Mouse (Mus musculus) hindbrain, embryonic 16.5 days (tissue): ENCODE data around the gene P4ha2. TPM values are rescaled to one million over a fixed set of nuclear protein-coding genes. Genes with fewer than 3 reads are reported as not detected.

Source experiments
- ATAC-seq: fragments of 200-750 bp; cut with Nextera tagmentation; 2 replicates; pipeline ENCODE4 v1.8.0; 2017; ENCODE audit warnings: moderate TSS enrichment, moderate library complexity
- H3K27ac ChIP-seq: fragments of 300-500 bp; sonication (generic); 2 replicates; pipeline ENCODE4 v1.5.1; 2014; ENCODE audit warnings: low read depth, mild to moderate bottlenecking, control low read depth, low read length, moderate library complexity
- H3K27me3 ChIP-seq: fragments of 300-500 bp; sonication (generic); replicated peaks from 2 replicates; pipeline ENCODE4 v1.6.1; 2014; ENCODE audit warnings: low read length; ENCODE audit not compliant: control insufficient read depth, insufficient read depth
- H3K36me3 ChIP-seq: fragments of 300-500 bp; sonication (generic); 2 replicates; pipeline ENCODE4 v1.6.1; 2014; ENCODE audit warnings: mild to moderate bottlenecking, low read length, moderate library complexity, mixed read lengths; ENCODE audit not compliant: control insufficient read depth, insufficient read depth
- H3K4me1 ChIP-seq: fragments of 300-500 bp; sonication (generic); 2 replicates; pipeline ENCODE4 v1.6.1; 2014; ENCODE audit warnings: low read depth, low read length; ENCODE audit not compliant: control insufficient read depth, insufficient read depth
- H3K4me2 ChIP-seq: fragments of 300-500 bp; sonication (generic); 2 replicates; pipeline ENCODE4 v1.6.1; 2014; ENCODE audit warnings: mild to moderate bottlenecking, low read length, control low read depth, moderate library complexity
- H3K4me3 ChIP-seq: fragments of 300-500 bp; sonication (generic); 2 replicates; pipeline ENCODE4 v1.5.1; 2014; ENCODE audit warnings: mild to moderate bottlenecking, low read length, control low read depth, moderate library complexity
- H3K9ac ChIP-seq: fragments of 300-500 bp; sonication (generic); 2 replicates; pipeline ENCODE4 v1.6.1; 2014; ENCODE audit warnings: low read depth, mild to moderate bottlenecking, control low read depth, low read length, moderate library complexity
- H3K9me3 ChIP-seq: fragments of 300-500 bp; sonication (generic); 2 replicates; pipeline ENCODE4 v1.6.1; 2014; ENCODE audit warnings: mild to moderate bottlenecking, low read length, moderate library complexity; ENCODE audit not compliant: control insufficient read depth
- WGBS: fragments of 180-500 bp; shearing (Covaris S2); extraction: QIAGEN DNeasy Blood & Tissue Kit; methylation state at CpG from one replicate; pipeline ENCODE4 v1.1.7; 2014; 5-methylcytosine and 5-hydroxymethylcytosine counted together
- polyA plus RNA-seq: library from polyadenylated mRNA; unstranded; fragments of >200 nt; fragmentation: Nextera tagmentation; extraction: Ambion mirVana; gene quantifications from 2 replicates; pipeline ENCODE4 v1.2.1, GENCODE M21; 2015

The P4ha2 gene
- polyA plus RNA-seq, 1 experiment from 2014 or later, result 12.3 TPM

GRCm38 (mm10) chr11:54058643-54059042, 41.3 kb upstream of the P4ha2 start:
- Histone ChIP-seq H3K36me3 (no peaks in the 10 kb centered on the region), H3K9me3 (no peaks in the 10 kb centered on the region), H3K9ac (no peak overlapping the region), H3K27ac (peak overlapping the region; percentile 65), H3K4me1 (peaks cover 33% of the 10 kb centered on the region), H3K4me2 (no peak overlapping the region), H3K27me3 (no peaks in the 10 kb centered on the region), H3K4me3 (no peak overlapping the region)
- ATAC-seq, result peak; percentile 71
- WGBS, result 3% methylated on average over 6 of the region's 6 CpGs

GRCm38 (mm10) chr11:54059526-54059925, 40.4 kb upstream of the P4ha2 start:
- Histone ChIP-seq H3K4me2 (no peak overlapping the region), H3K27me3 (no peaks in the 10 kb centered on the region), H3K36me3 (no peaks in the 10 kb centered on the region), H3K9ac (no peak overlapping the region), H3K9me3 (no peaks in the 10 kb centered on the region), H3K4me1 (peaks cover 33% of the 10 kb centered on the region), H3K4me3 (no peak overlapping the region), H3K27ac (peak overlapping the region; percentile 32; the same call in 1 of the 2 replicates)
- WGBS, result 40% methylated on average over 1 of the region's 1 CpGs
- ATAC-seq, result no peak

- Histone ChIP-seq H3K4me2 (no peak overlapping the region), H3K9ac (no peak overlapping the region), H3K9me3 (no peaks in the 10 kb centered on the region), H3K4me1 (peaks cover 33% of the 10 kb centered on the region), H3K4me3 (no peak overlapping the region), H3K36me3 (no peaks in the 10 kb centered on the region), H3K27ac (no peak overlapping the region), H3K27me3 (no peaks in the 10 kb centered on the region)
- 48% methylated on average over 9 of the region's 9 CpGs for WGBS
- ATAC-seq, result no peak
These were observed 39.6 kb upstream of the P4ha2 start for GRCm38 (mm10) chr11:54060316-54060715.

GRCm38 (mm10) chr11:54062086-54062752, 37.7 kb upstream of the P4ha2 start:
- no peak for ATAC-seq
- H3K9me3 ChIP-seq, result no peaks in the 10 kb centered on the region
- H3K9ac ChIP-seq, result no peak overlapping the region
- H3K4me1 ChIP-seq, result peaks cover 34% of the 10 kb centered on the region
- no peak overlapping the region for H3K4me3 ChIP-seq
- H3K27me3 ChIP-seq, result no peaks in the 10 kb centered on the region
- peak overlapping the region; percentile 9; the same call in 1 of the 2 replicates for H3K27ac ChIP-seq
- 53% methylated on average over 12 of the region's 12 CpGs for WGBS
- no peak overlapping the region for H3K4me2 ChIP-seq
- no peaks in the 10 kb centered on the region for H3K36me3 ChIP-seq

GRCm38 (mm10) chr11:54062753-54063471, 37.0 kb upstream of the P4ha2 start:
- peaks cover 35% of the 10 kb centered on the region for H3K4me1 ChIP-seq
- no peak for ATAC-seq
- no peak overlapping the region for H3K4me2 ChIP-seq
- no peaks in the 10 kb centered on the region for H3K27me3 ChIP-seq
- H3K36me3 ChIP-seq, result no peaks in the 10 kb centered on the region
- H3K4me3 ChIP-seq, result no peak overlapping the region
- peak overlapping the region; percentile 9; the same call in 1 of the 2 replicates for H3K27ac ChIP-seq
- 75% methylated on average over 9 of the region's 9 CpGs for WGBS
- no peaks in the 10 kb centered on the region for H3K9me3 ChIP-seq
- no peak overlapping the region for H3K9ac ChIP-seq

- Histone ChIP-seq H3K9me3 (no peaks in the 10 kb centered on the region), H3K4me2 (no peak overlapping the region), H3K27me3 (no peaks in the 10 kb centered on the region), H3K4me3 (no peak overlapping the region), H3K9ac (no peak overlapping the region), H3K4me1 (peaks cover 32% of the 10 kb centered on the region), H3K27ac (no peak overlapping the region), H3K36me3 (no peaks in the 10 kb centered on the region)
- WGBS, result 86% methylated on average over 10 of the region's 10 CpGs
- no peak for ATAC-seq
These were observed 36.5 kb upstream of the P4ha2 start for GRCm38 (mm10) chr11:54063472-54063775.

- Histone ChIP-seq H3K4me2 (no peak overlapping the region), H3K27me3 (no peaks in the 10 kb centered on the region), H3K9ac (no peak overlapping the region), H3K27ac (no peak overlapping the region), H3K9me3 (no peaks in the 10 kb centered on the region), H3K4me1 (peaks cover 29% of the 10 kb centered on the region), H3K4me3 (no peak overlapping the region), H3K36me3 (no peaks in the 10 kb centered on the region)
- ATAC-seq, result no peak
- 80% methylated on average over 3 of the region's 3 CpGs for WGBS
These were observed 35.4 kb upstream of the P4ha2 start for GRCm38 (mm10) chr11:54064412-54064978.

- peaks cover 23% of the 10 kb centered on the region for H3K4me1 ChIP-seq
- 89% methylated on average over 12 of the region's 12 CpGs for WGBS
These were observed 34.6 kb upstream of the P4ha2 start for GRCm38 (mm10) chr11:54065106-54065914.

GRCm38 (mm10) chr11:54065915-54066178, 34.0 kb upstream of the P4ha2 start:
- Histone ChIP-seq H3K9me3 (no peaks in the 10 kb centered on the region), H3K4me2 (no peak overlapping the region), H3K9ac (no peak overlapping the region), H3K4me3 (no peak overlapping the region), H3K36me3 (no peaks in the 10 kb centered on the region), H3K27ac (no peak overlapping the region), H3K27me3 (no peaks in the 10 kb centered on the region), H3K4me1 (peaks cover 21% of the 10 kb centered on the region)
- WGBS, result 89% methylated on average over 4 of the region's 4 CpGs
- ATAC-seq, result no peak

More at GRCm38 (mm10) chr11:54065106-54065914, 34.6 kb upstream of the P4ha2 start:
- Histone ChIP-seq H3K36me3 (no peaks in the 10 kb centered on the region), H3K9me3 (no peaks in the 10 kb centered on the region), H3K9ac (no peak overlapping the region), H3K4me2 (no peak overlapping the region), H3K4me3 (no peak overlapping the region), H3K27ac (no peak overlapping the region), H3K27me3 (no peaks in the 10 kb centered on the region)
- no peak for ATAC-seq
